Mouse (Mus musculus): ENCODE measurements around the gene Flt3l. TPM values are rescaled to one million over a fixed set of nuclear protein-coding genes. Genes with fewer than 3 reads are reported as not detected.
"Not testable (repeated sequence)": the region's sequence is repeated elsewhere in the genome, so short reads cannot be mapped to it uniquely, and the experiment has no call there.

Gene Flt3l
- polyA plus RNA-seq, 1 experiment from 2014 or later: 2.2 TPM

GRCm38 (mm10) chr7:45102940-45103585 lies 33.2 kb downstream of the Flt3l start:
- H3K4me3 ChIP-seq (ENCODE audit: low read depth, low read length): peak overlapping the region; percentile 46
- H3K9me3 ChIP-seq (ENCODE audit: control insufficient read depth, low read length): no peaks in the 10 kb centered on the region
- no peak; the same call in 1 of the 2 replicates for ATAC-seq (ENCODE audit: low FRiP score, low TSS enrichment)
- 28% methylated on average over 9 of the region's 9 CpGs for WGBS
- no peak for DNase-seq (ENCODE audit: low spot score)
- no peaks in the 10 kb centered on the region for H3K27me3 ChIP-seq (ENCODE audit: control insufficient read depth, insufficient read depth, low read length)
- peak overlapping the region; percentile 94 for H3K27ac ChIP-seq (replicated peaks)
- TF ChIP-seq CTCF (IDR thresholded peaks at IDR 0.05; ENCODE audit: low read depth) (no peak), EP300 (optimal IDR thresholded peaks at IDR 0.05) (no peak)
- H3K4me1 ChIP-seq (replicated peaks; ENCODE audit: control insufficient read depth, insufficient read depth): peaks cover 3% of the 10 kb centered on the region; the same call in 1 of the 2 replicates
- peak overlapping the region; percentile 77 for H3K9ac ChIP-seq (ENCODE audit: low read length)
- no peaks in the 10 kb centered on the region for H3K36me3 ChIP-seq (ENCODE audit: control insufficient read depth, insufficient read depth, low read length)
- peak overlapping the region; percentile 64 for H3K4me2 ChIP-seq (replicated peaks; ENCODE audit: low read depth)

DNA sequence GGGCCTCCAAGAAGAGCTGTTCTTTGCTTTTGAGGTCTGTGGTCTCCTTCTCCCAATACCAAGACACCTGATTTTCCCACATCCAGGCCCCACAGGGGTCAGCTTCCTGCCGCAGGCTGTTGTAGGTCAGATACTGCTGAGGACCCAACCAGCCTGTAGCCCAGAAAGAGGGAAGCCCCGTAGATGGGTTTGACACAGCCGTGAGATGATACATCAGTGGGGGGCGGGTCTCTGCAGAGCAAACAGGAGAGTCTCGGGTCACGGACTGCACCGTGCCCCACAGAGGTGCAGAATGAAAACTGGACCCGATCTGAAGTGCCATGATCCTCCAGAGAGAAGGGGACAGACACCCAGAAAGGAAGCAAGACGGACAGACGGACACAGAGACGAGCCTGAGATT lies 33.8 kb downstream of the Flt3l start:
- peak overlapping the region; percentile 94 for H3K27ac ChIP-seq (replicated peaks)
- H3K9ac ChIP-seq (ENCODE audit: low read length): peak overlapping the region; percentile 77
- WGBS: 59% methylated on average over 11 of the region's 11 CpGs

DNA sequence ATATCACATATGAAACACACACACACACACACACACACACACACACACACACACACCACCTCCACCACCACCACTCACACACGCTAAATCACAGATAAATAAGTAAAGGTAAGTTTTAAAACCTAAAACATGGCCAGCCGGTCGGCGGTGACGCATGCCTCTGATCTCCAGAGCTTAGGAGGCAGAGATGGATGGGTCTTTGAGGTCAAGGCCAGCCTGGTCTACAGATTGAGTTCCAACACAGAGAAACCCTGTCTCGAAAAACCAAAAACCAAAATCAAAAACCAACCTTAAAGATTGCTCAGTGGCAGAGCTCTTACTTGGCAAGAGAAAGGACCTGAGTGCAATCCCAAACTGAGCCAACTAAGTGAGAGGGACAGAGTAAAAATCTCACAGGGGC lies 36.2 kb downstream of the Flt3l start:
- Histone ChIP-seq H3K36me3 (ENCODE audit: control insufficient read depth, insufficient read depth, low read length) (no peaks in the 10 kb centered on the region), H3K9me3 (ENCODE audit: control insufficient read depth, low read length) (no peaks in the 10 kb centered on the region), H3K4me3 (ENCODE audit: low read depth, low read length) (no peak overlapping the region), H3K9ac (ENCODE audit: low read length) (no peak overlapping the region), H3K4me2 (replicated peaks; ENCODE audit: low read depth) (no peak overlapping the region), H3K4me1 (replicated peaks; ENCODE audit: control insufficient read depth, insufficient read depth) (peaks cover 3% of the 10 kb centered on the region; the same call in 1 of the 2 replicates), H3K27ac (replicated peaks) (no peak overlapping the region), H3K27me3 (ENCODE audit: control insufficient read depth, insufficient read depth, low read length) (no peaks in the 10 kb centered on the region)
- DNase-seq (ENCODE audit: low spot score) (no peak), ATAC-seq (ENCODE audit: low FRiP score, low TSS enrichment) (no peak)
- TF ChIP-seq EP300 (optimal IDR thresholded peaks at IDR 0.05): no peak
- no peak for TF ChIP-seq CTCF (IDR thresholded peaks at IDR 0.05; ENCODE audit: low read depth)
- WGBS: 83% methylated on average over 6 of the region's 6 CpGs

More for the DNA sequence above, 33.8 kb downstream of the Flt3l start:
- H3K4me3 ChIP-seq (ENCODE audit: low read depth, low read length): peak overlapping the region; percentile 46
- DNase-seq (ENCODE audit: low spot score) (no peak), ATAC-seq (ENCODE audit: low FRiP score, low TSS enrichment) (no peak)
- no peak for TF ChIP-seq CTCF (IDR thresholded peaks at IDR 0.05; ENCODE audit: low read depth)
- TF ChIP-seq EP300 (optimal IDR thresholded peaks at IDR 0.05): no peak
- peak overlapping the region; percentile 64 for H3K4me2 ChIP-seq (replicated peaks; ENCODE audit: low read depth)
- H3K4me1 ChIP-seq (replicated peaks; ENCODE audit: control insufficient read depth, insufficient read depth): peaks cover 3% of the 10 kb centered on the region; the same call in 1 of the 2 replicates
- H3K36me3 ChIP-seq (ENCODE audit: control insufficient read depth, insufficient read depth, low read length): no peaks in the 10 kb centered on the region
- H3K27me3 ChIP-seq (ENCODE audit: control insufficient read depth, insufficient read depth, low read length): no peaks in the 10 kb centered on the region
- H3K9me3 ChIP-seq (ENCODE audit: control insufficient read depth, low read length): no peaks in the 10 kb centered on the region

DNA sequence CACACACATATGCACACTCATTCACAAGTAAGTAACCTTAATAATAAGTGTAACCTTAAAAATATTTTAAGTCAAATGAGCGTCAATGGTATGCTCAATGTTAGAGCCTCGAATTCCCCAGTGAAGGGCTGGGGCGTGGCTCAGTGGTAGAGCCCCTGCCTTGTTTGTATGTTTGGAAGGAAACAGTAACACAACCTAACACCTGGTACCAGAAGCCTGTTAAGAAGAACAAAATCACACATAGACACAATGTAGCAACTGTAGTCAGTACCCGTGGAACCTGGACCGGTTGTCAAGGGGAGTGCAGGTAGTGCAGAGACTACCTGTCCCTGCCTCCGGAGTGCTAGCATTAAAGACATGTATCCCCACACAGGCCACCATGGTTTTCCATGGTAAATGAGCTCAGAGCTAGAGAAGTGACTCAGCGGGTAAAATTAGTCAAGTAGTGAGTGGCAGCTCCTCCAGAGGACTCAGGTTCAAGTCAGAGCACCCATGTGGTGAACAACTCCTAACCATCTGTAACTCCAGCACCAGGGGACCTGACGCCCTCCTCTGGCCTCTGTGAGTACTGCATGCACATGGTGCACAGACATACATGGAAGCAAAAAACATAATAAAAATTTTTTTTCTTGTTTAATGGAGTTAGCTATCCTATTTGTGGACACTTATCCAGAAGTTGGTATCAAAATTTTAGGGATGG lies 37.5 kb downstream of the Flt3l start:
- ATAC-seq (ENCODE audit: low FRiP score, low TSS enrichment): no peak
- Histone ChIP-seq H3K27ac (replicated peaks) (no peak overlapping the region), H3K9ac (ENCODE audit: low read length) (no peak overlapping the region), H3K4me1 (replicated peaks; ENCODE audit: control insufficient read depth, insufficient read depth) (peaks cover 3% of the 10 kb centered on the region; the same call in 1 of the 2 replicates), H3K4me2 (replicated peaks; ENCODE audit: low read depth) (no peak overlapping the region), H3K36me3 (ENCODE audit: control insufficient read depth, insufficient read depth, low read length) (no peaks in the 10 kb centered on the region), H3K27me3 (ENCODE audit: control insufficient read depth, insufficient read depth, low read length) (no peaks in the 10 kb centered on the region), H3K4me3 (ENCODE audit: low read depth, low read length) (no peak overlapping the region), H3K9me3 (ENCODE audit: control insufficient read depth, low read length) (no peaks in the 10 kb centered on the region)
- WGBS: 88% methylated on average over 8 of the region's 8 CpGs
- TF ChIP-seq CTCF (IDR thresholded peaks at IDR 0.05; ENCODE audit: low read depth) (peak; percentile 56), EP300 (optimal IDR thresholded peaks at IDR 0.05) (no peak)
- no peak for DNase-seq (ENCODE audit: low spot score)

DNA sequence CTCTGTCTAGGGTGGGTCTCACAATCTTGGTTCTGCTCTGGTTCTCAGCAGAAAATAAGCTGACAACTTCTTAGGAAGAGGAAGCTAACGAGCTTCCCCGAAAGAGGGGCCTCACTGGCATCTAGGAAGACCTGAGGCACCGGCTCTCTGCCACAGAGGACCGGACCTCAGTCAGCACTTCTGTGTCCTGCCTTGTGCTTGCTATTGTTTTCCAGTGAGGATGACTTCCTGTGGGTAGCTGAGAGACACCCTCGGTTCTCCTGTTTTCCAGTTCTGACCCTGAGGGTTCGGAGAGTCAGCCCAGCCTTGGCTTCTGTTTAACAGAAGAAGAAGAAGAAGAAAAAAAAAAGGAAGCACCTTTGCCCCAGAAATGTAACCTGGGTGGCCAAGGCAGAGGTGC lies 38.8 kb downstream of the Flt3l start:
- no peaks in the 10 kb centered on the region for H3K36me3 ChIP-seq (ENCODE audit: control insufficient read depth, insufficient read depth, low read length)
- H3K27me3 ChIP-seq (ENCODE audit: control insufficient read depth, insufficient read depth, low read length): no peaks in the 10 kb centered on the region
- H3K27ac ChIP-seq (replicated peaks): no peak overlapping the region
- no peak overlapping the region for H3K4me3 ChIP-seq (ENCODE audit: low read depth, low read length)
- H3K4me2 ChIP-seq (replicated peaks; ENCODE audit: low read depth): no peak overlapping the region
- H3K9ac ChIP-seq (ENCODE audit: low read length): no peak overlapping the region
- TF ChIP-seq CTCF (IDR thresholded peaks at IDR 0.05; ENCODE audit: low read depth) (no peak), EP300 (optimal IDR thresholded peaks at IDR 0.05) (no peak)
- DNase-seq (ENCODE audit: low spot score) (no peak), ATAC-seq (ENCODE audit: low FRiP score, low TSS enrichment) (no peak)
- H3K4me1 ChIP-seq (replicated peaks; ENCODE audit: control insufficient read depth, insufficient read depth): no peaks in the 10 kb centered on the region; the same call in 1 of the 2 replicates
- H3K9me3 ChIP-seq (ENCODE audit: control insufficient read depth, low read length): no peaks in the 10 kb centered on the region
- 68% methylated on average over 6 of the region's 6 CpGs for WGBS

- not testable (repeated sequence) for H3K9me3 ChIP-seq (ENCODE audit: control insufficient read depth, low read length); DNase-seq (ENCODE audit: low spot score); H3K9ac ChIP-seq (ENCODE audit: low read length); H3K27me3 ChIP-seq (ENCODE audit: control insufficient read depth, insufficient read depth, low read length); H3K36me3 ChIP-seq (ENCODE audit: control insufficient read depth, insufficient read depth, low read length); ATAC-seq (ENCODE audit: low FRiP score, low TSS enrichment); H3K4me2 ChIP-seq (replicated peaks; ENCODE audit: low read depth); H3K4me1 ChIP-seq (replicated peaks; ENCODE audit: control insufficient read depth, insufficient read depth); H3K4me3 ChIP-seq (ENCODE audit: low read depth, low read length); H3K27ac ChIP-seq (replicated peaks)
- WGBS: 90% methylated on average over 14 of the region's 14 CpGs
Measured at GRCm38 (mm10) chr7:45095965-45096364, 40.3 kb downstream of the Flt3l start.

Measured in stomach, postnatal 0 days (tissue).